Mouse (Mus musculus): ENCODE data around the gene Ulk3. TPM values are rescaled to one million over a fixed set of nuclear protein-coding genes. Genes with fewer than 3 reads are reported as not detected.
A peak's percentile ranks its signal among the peaks of the same experiment; 100 is the strongest.

Ulk3 gene
- polyA plus RNA-seq, 1 experiment from 2014 or later: 18.0 TPM

GRCm38 (mm10) chr9:57562896-57563372, 26.3 kb upstream of the Ulk3 start:
- Histone ChIP-seq H3K4me3 (ENCODE audit: low read length) (peak overlapping the region; percentile 16; the same call in 1 of the 2 replicates), H3K27me3 (replicated peaks; ENCODE audit: control insufficient read depth, insufficient read depth, low read length) (no peaks in the 10 kb centered on the region), H3K9me3 (ENCODE audit: control insufficient read depth, low read length) (no peaks in the 10 kb centered on the region), H3K9ac (ENCODE audit: low read depth, low read length) (peak overlapping the region; percentile 44; the same call in 1 of the 2 replicates), H3K4me1 (ENCODE audit: control insufficient read depth, insufficient read depth, low read length) (peaks cover 50% of the 10 kb centered on the region), H3K36me3 (ENCODE audit: control insufficient read depth, insufficient read depth, low read length) (0 out of 2 replicates have a peak, but pooled peaks cover 2% of the 10 kb centered on the region), H3K27ac (ENCODE audit: low read length) (peak overlapping the region; percentile 82), H3K4me2 (ENCODE audit: low read depth, low read length) (peak overlapping the region; percentile 64)
- 28% methylated on average over 4 of the region's 4 CpGs for WGBS
- peak; percentile 58 for ATAC-seq

GRCm38 (mm10) chr9:57564609-57565008, 24.6 kb upstream of the Ulk3 start:
- Histone ChIP-seq H3K27ac (ENCODE audit: low read length) (no peak overlapping the region), H3K9ac (ENCODE audit: low read depth, low read length) (no peak overlapping the region), H3K4me2 (ENCODE audit: low read depth, low read length) (no peak overlapping the region), H3K4me3 (ENCODE audit: low read length) (no peak overlapping the region), H3K27me3 (replicated peaks; ENCODE audit: control insufficient read depth, insufficient read depth, low read length) (no peaks in the 10 kb centered on the region), H3K9me3 (ENCODE audit: control insufficient read depth, low read length) (no peaks in the 10 kb centered on the region), H3K36me3 (ENCODE audit: control insufficient read depth, insufficient read depth, low read length) (0 out of 2 replicates have a peak, but pooled peaks cover 4% of the 10 kb centered on the region), H3K4me1 (ENCODE audit: control insufficient read depth, insufficient read depth, low read length) (peaks cover 50% of the 10 kb centered on the region)
- 90% methylated on average over 6 of the region's 6 CpGs for WGBS
- no peak for ATAC-seq

DNA sequence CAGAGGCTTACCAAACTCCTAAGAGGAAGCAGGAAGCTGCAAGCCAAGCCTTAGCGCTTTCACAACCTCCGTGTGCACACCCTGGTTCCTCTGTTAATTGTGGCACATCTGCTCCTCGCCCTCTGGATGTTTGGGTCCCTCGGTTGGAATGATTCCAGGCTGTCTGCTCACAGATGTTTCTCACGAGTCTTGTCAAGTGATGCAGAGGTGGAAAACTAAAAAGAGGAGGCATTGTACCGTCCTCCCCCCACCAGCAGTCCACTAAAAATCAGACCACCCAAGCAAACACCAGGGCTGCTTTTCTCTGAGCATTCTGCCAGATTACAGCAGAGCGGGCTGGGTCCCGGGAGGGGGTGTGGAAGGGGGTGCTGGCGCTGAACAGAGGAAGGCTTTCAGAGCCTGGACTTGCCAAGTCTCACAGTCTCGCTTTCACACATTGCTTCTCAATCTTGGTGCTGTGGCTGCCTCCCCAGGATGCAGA, 23.5 kb upstream of the Ulk3 start:
- WGBS: 25% methylated on average over 10 of the region's 10 CpGs
- Histone ChIP-seq H3K36me3 (ENCODE audit: control insufficient read depth, insufficient read depth, low read length) (0 out of 2 replicates have a peak, but pooled peaks cover 4% of the 10 kb centered on the region), H3K27ac (ENCODE audit: low read length) (peak overlapping the region; percentile 36; the same call in 1 of the 2 replicates), H3K4me3 (ENCODE audit: low read length) (no peak overlapping the region), H3K9me3 (ENCODE audit: control insufficient read depth, low read length) (no peaks in the 10 kb centered on the region), H3K4me2 (ENCODE audit: low read depth, low read length) (no peak overlapping the region), H3K9ac (ENCODE audit: low read depth, low read length) (no peak overlapping the region; the same call in 1 of the 2 replicates), H3K27me3 (replicated peaks; ENCODE audit: control insufficient read depth, insufficient read depth, low read length) (no peaks in the 10 kb centered on the region), H3K4me1 (ENCODE audit: control insufficient read depth, insufficient read depth, low read length) (peaks cover 46% of the 10 kb centered on the region)
- ATAC-seq: no peak

DNA sequence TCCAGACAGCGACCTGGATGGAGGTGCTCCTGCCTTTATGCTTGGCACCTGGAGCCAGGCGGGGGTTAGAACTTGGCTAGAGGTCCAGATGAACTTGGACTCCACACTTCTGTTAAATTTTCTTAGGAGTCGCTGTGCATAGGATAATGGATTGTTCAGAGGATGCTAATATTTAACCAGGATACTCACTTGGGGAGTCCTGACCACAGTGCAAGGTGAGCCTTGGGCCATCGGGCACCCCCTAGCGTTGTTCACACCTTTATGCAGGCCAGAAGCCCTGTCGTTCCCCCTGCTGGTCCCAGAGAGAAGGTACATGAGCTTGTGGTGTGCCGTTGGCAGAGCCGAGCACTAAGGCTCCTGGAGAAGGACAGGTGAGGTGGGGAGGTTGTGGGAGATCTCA, 22.4 kb upstream of the Ulk3 start:
- Histone ChIP-seq H3K4me2 (ENCODE audit: low read depth, low read length) (no peak overlapping the region), H3K27me3 (replicated peaks; ENCODE audit: control insufficient read depth, insufficient read depth, low read length) (no peaks in the 10 kb centered on the region), H3K27ac (ENCODE audit: low read length) (no peak overlapping the region), H3K4me3 (ENCODE audit: low read length) (no peak overlapping the region), H3K9ac (ENCODE audit: low read depth, low read length) (no peak overlapping the region), H3K4me1 (ENCODE audit: control insufficient read depth, insufficient read depth, low read length) (peaks cover 42% of the 10 kb centered on the region), H3K9me3 (ENCODE audit: control insufficient read depth, low read length) (no peaks in the 10 kb centered on the region), H3K36me3 (ENCODE audit: control insufficient read depth, insufficient read depth, low read length) (0 out of 2 replicates have a peak, but pooled peaks cover 4% of the 10 kb centered on the region)
- 52% methylated on average over 8 of the region's 8 CpGs for WGBS
- peak; percentile 36; the same call in 1 of the 2 replicates for ATAC-seq

DNA sequence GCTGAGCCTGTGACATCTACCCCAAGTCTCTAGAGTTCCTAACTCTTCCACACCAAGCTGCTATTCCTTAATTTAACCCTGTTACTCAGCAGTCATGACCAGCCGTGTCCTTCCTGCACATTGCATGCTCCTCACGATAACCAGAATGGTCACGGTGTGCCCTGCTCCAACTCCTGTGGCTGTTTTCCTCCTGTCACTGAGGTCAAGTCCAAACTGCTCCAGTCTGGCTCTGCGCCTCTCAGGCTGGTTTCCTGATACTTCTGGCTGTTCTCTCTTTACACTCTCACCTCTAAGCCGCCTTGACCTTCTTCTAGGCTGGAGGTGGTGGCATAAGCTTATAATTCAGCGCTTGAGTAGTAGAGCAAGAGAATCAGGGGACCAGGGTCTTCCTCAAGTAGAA, 20.8 kb upstream of the Ulk3 start:
- Histone ChIP-seq H3K4me3 (ENCODE audit: low read length) (no peak overlapping the region), H3K27ac (ENCODE audit: low read length) (no peak overlapping the region), H3K36me3 (ENCODE audit: control insufficient read depth, insufficient read depth, low read length) (0 out of 2 replicates have a peak, but pooled peaks cover 4% of the 10 kb centered on the region), H3K9me3 (ENCODE audit: control insufficient read depth, low read length) (no peaks in the 10 kb centered on the region), H3K4me1 (ENCODE audit: control insufficient read depth, insufficient read depth, low read length) (peaks cover 26% of the 10 kb centered on the region), H3K27me3 (replicated peaks; ENCODE audit: control insufficient read depth, insufficient read depth, low read length) (no peaks in the 10 kb centered on the region), H3K4me2 (ENCODE audit: low read depth, low read length) (no peak overlapping the region), H3K9ac (ENCODE audit: low read depth, low read length) (no peak overlapping the region)
- WGBS: 95% methylated on average over 6 of the region's 6 CpGs
- ATAC-seq: no peak

DNA sequence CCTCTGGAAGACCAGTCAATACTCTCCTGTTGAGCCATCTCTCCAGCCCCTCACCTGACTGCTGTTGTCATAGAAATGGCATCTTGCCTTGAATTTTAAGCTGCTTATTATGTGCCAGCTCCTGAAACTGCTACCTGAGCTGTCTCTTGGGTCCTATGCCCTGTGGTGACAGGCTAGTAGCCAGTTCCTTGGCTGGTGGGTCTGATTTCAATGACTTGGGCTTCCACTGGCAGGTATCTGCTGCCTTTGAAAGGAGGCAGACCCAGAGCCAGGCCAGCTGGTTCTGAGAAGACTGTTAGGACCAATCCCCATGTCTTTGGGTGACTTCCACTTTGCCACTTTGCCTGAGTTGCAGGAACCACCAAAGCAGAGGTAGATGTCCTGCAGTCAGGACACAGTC, 14.9 kb upstream of the Ulk3 start:
- peaks cover 11% of the 10 kb centered on the region; the same call in 1 of the 2 replicates for H3K36me3 ChIP-seq (ENCODE audit: control insufficient read depth, insufficient read depth, low read length)
- H3K9me3 ChIP-seq (ENCODE audit: control insufficient read depth, low read length): no peaks in the 10 kb centered on the region
- H3K4me3 ChIP-seq (ENCODE audit: low read length): no peak overlapping the region
- no peak overlapping the region for H3K4me2 ChIP-seq (ENCODE audit: low read depth, low read length)
- no peak overlapping the region for H3K27ac ChIP-seq (ENCODE audit: low read length)
- no peak overlapping the region for H3K9ac ChIP-seq (ENCODE audit: low read depth, low read length)
- ATAC-seq: no peak
- no peaks in the 10 kb centered on the region for H3K27me3 ChIP-seq (replicated peaks; ENCODE audit: control insufficient read depth, insufficient read depth, low read length)
- no peaks in the 10 kb centered on the region for H3K4me1 ChIP-seq (ENCODE audit: control insufficient read depth, insufficient read depth, low read length)

GRCm38 (mm10) chr9:57575577-57575976, 13.7 kb upstream of the Ulk3 start:
- H3K4me2 ChIP-seq (ENCODE audit: low read depth, low read length): no peak overlapping the region
- no peak overlapping the region for H3K27ac ChIP-seq (ENCODE audit: low read length)
- no peaks in the 10 kb centered on the region for H3K27me3 ChIP-seq (replicated peaks; ENCODE audit: control insufficient read depth, insufficient read depth, low read length)
- no peak for ATAC-seq
- no peaks in the 10 kb centered on the region for H3K4me1 ChIP-seq (ENCODE audit: control insufficient read depth, insufficient read depth, low read length)
- H3K9me3 ChIP-seq (ENCODE audit: control insufficient read depth, low read length): no peaks in the 10 kb centered on the region
- no peak overlapping the region for H3K4me3 ChIP-seq (ENCODE audit: low read length)
- H3K36me3 ChIP-seq (ENCODE audit: control insufficient read depth, insufficient read depth, low read length): peaks cover 11% of the 10 kb centered on the region; the same call in 1 of the 2 replicates
- 66% methylated on average over 3 of the region's 3 CpGs for WGBS
- H3K9ac ChIP-seq (ENCODE audit: low read depth, low read length): no peak overlapping the region

- no peak for ATAC-seq
- no peaks in the 10 kb centered on the region for H3K9me3 ChIP-seq (ENCODE audit: control insufficient read depth, low read length)
- no peaks in the 10 kb centered on the region for H3K4me1 ChIP-seq (ENCODE audit: control insufficient read depth, insufficient read depth, low read length)
- no peak overlapping the region for H3K9ac ChIP-seq (ENCODE audit: low read depth, low read length)
- H3K27me3 ChIP-seq (replicated peaks; ENCODE audit: control insufficient read depth, insufficient read depth, low read length): no peaks in the 10 kb centered on the region
- no peak overlapping the region for H3K27ac ChIP-seq (ENCODE audit: low read length)
- H3K36me3 ChIP-seq (ENCODE audit: control insufficient read depth, insufficient read depth, low read length): peaks cover 14% of the 10 kb centered on the region
- H3K4me2 ChIP-seq (ENCODE audit: low read depth, low read length): no peak overlapping the region
- no peak overlapping the region for H3K4me3 ChIP-seq (ENCODE audit: low read length)
- 86% methylated on average over 6 of the region's 6 CpGs for WGBS
These were observed 12.0 kb upstream of the Ulk3 start for GRCm38 (mm10) chr9:57577144-57577849.

DNA sequence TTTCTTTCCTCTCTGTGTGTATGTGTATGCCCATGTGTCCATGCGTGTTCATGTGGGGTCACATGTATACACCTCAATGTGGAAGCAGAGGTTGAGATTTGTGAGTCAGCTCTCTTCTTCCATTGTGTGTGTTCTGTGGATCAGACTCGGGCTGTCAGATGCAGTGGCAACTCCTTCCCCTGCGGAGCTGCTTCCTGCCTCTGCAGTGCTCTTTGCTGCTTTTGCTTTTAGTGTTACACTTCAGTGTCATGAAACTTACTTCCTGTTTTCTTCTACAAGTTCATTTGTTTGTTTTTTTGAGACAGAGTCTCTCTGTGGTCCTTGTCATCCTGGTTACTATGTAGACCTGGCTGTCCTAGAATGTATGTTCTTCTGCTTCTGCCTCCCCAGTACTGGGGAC, 4.3 kb upstream of the Ulk3 start:
- peaks cover 11% of the 10 kb centered on the region for H3K4me1 ChIP-seq (ENCODE audit: control insufficient read depth, insufficient read depth, low read length)
- no peak overlapping the region for H3K4me2 ChIP-seq (ENCODE audit: low read depth, low read length)
- H3K27me3 ChIP-seq (replicated peaks; ENCODE audit: control insufficient read depth, insufficient read depth, low read length): no peaks in the 10 kb centered on the region
- H3K9me3 ChIP-seq (ENCODE audit: control insufficient read depth, low read length): no peaks in the 10 kb centered on the region
- H3K4me3 ChIP-seq (ENCODE audit: low read length): no peak overlapping the region
- 87% methylated on average over 3 of the region's 3 CpGs for WGBS
- H3K27ac ChIP-seq (ENCODE audit: low read length): no peak overlapping the region
- no peak for ATAC-seq
- no peak overlapping the region for H3K9ac ChIP-seq (ENCODE audit: low read depth, low read length)
- peaks cover 8% of the 10 kb centered on the region for H3K36me3 ChIP-seq (ENCODE audit: control insufficient read depth, insufficient read depth, low read length)
